Mouse (Mus musculus) brain, adult 2 months (tissue): ENCODE data around the gene Fth1.
"Not testable (repeated sequence)": the region's sequence is repeated elsewhere in the genome, so short reads cannot be mapped to it uniquely, and the experiment has no call there.

Source experiments
- DNase-seq: peaks from one replicate; pipeline ENCODE4 v3.0.0; 2011; ENCODE audit warnings: low read depth, low spot score

Gene Fth1

DNA sequence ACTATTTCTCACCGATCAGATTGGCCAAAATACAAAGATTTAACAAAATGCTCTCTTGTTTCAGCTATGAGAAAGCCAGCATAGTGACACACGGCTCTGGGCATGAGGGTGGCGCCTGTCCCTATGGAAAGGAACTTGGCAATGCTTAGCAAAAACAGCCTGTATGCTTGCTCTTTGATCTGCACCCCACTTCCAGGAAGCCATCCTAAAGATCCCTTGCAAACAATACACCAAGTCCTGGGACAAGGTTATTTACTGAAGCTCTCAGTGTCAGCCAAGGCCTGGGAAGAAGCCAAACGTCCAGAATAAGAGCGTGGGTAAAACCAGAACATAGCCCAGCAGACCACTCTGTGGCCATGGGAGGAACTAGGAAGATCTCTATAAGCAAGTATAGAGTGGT is 19.6 kb upstream of the Fth1 start:
- no peak for DNase-seq

DNA sequence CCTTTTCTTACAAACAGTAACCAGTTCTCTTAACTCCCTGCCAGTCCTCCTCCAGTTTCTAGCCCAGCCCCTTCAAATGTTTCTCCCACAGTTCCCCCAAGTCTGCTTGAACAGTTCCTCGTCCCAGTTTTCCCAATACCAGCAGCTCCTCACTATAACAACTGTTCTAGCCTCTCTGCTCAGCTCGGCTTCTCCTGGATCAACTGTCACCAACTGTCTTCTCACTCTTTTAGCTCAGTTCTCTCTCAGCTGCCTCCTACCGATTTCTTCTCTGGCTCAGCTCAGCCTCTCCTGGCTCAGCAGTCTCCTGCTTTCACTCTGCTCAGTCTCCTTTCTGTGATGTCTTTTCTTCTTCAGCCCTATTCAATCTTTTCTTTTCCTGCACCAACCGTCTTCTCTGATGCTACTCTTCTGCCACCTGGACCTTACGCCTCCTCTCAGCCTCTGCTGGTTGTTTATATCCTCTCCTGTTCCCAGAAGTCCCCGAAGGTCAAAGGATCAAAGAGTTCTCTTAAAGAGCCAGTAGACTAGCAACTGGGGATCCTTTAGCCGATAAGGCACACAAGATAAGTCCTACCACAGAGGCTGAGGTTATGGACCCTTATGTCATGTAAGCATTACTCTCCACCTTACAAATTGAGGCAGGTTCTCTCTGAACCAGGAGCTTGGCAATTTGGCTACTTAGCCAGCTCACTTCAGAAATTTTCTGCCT is 16.0 kb upstream of the Fth1 start:
- peak; percentile 75 for DNase-seq

DNA sequence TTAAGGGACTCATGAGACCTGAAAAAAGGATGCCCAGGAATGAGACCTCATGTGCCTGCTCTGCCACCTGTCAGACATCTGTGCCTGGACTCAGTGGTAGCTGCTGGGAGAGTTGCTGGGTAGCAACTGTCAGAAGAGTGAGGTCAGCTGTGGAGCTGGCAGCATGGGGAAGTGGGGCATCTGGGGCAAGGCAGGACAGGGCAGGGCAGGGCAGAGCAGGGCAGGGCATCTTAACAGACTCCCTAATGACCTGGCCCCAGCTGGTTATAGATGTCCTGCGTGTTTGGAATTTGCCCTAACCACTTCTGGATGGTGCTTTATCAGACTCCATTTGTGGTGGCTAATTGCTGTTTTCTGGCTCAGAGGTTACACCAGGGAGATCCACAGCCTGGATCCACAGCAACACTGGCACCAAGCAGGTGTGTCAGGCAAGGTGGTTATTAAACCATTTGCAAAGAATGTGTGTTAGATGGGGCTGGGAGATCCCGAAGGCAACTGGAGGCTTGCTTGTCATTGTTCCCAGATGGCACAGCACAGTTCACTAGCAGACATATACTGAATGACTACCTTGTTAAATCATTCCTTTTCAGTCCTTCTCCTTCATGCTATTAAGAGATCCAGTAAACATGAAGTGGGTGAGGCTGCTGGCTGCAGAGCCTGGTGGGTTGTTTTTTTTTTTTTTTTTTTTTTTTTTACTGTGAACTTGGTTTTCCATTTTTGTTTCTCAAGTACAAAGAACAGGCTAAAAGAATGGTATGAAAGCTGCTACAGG is 14.1 kb upstream of the Fth1 start:
- DNase-seq, result peak; percentile 53

DNA sequence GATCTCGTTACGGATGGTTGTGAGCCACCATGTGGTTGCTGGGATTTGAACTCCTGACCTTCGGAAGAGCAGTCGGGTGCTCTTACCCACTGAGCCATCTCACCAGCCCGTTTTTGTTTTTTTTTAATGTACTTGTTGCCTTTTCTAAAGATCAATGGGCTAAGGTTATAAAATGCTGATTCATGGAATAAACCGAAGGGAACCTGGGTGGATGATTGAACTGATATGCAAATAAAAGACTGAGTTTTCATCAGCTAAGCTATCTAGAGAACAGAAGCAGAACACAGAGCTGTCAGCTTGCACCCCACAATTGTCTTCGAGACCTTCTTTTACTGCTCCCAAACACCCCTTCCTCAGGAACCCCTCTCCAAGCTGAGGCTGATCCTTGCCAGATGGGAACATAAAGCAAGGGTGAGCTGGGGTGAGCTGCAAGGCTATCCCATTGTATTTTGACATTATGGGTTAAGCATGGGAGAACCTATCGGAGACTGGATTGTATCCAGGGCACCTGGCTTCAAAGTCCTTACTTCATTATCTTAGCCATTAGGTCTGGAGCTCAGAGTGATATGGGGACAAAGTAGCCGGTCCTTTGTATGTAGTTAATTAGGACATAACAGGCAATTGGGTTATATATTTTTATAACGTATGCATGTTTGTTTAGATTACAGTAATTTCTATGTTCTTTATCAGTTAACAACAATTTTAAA is 12.2 kb upstream of the Fth1 start:
- no peak for DNase-seq

DNA sequence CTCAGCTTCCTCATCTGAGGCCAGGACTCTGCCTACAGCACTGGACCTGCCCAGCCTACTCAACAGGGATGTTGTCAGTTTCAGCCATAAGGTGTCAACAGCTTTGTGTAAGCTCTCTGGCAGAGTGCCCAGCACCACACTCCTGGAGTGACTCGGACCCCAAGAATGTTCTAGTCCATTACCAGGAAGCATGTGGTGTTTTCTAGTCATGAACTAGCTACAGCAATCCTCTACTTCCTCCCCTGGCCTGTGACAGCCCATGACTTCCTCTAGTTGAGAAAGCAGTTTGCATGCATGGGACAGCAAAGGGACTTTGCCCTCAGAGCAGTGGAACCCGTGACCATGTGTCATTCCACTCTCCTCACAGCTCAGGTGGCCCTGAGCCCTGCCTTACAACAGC is 5.5 kb upstream of the Fth1 start:
- DNase-seq, result not testable (repeated sequence)

DNA sequence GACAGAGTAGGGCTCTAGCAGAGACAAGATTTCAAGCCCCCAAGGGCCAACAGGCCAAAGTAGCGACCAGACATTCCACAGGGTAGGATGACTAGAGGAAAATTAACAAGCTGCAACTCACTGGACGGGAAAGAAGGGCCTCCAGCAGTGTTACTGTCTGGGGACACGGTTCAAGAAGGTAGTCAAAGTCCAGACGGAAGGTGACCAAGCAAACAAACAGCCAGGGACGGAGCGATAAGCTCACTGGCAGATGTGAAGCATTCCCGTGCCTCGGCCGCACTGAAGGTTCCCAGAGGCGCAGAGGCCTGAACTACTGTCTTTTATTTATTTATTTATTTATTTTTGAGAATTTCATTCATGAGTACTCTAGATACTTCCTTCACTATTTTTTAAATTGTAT is 3.3 kb upstream of the Fth1 start:
- DNase-seq, result no peak

DNA sequence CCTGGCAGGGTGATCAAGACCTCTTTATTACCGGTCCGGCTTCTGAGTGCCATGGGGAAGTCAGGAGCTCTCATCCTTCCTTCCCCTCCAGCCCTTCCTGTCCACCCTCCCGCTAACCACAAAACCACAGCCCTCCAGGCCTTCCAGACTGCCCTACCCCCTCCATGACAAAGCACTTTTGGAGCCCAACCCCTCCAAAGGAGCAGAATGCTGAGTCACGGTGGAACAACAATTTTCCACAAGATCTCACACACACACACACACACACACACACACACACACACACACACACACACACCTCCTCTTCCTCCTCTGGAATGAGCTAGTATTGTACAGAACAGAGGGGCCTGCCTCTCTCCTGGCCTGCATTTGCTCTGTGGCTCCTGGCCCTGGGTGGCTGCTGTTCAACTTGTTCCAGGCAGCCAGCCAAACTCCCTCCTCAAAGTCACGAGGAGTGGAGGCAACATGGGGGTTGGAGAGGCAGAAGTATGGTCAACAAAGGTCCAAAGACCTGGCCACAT is 1.9 kb upstream of the Fth1 start:
- DNase-seq, result peak; percentile 84

DNA sequence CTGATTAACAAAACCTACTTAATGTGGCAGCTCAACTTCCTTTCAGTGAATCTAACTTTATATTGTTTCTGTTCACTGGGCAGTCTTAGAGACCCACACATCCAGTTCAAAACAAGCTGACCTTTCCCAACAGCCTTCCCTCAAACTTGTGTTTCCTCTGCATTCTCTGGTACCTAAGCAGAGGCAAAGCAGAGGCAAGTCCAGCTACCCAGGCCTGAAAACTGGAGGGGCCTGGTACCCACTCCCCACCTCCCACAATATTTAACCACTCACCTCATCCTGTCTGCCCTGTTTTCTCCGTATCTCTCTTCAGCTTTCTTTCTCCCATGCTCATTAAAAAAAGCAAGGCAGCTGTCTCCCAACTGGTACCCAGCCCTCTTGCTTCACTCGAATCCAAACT is 1.2 kb upstream of the Fth1 start:
- no peak for DNase-seq

DNA sequence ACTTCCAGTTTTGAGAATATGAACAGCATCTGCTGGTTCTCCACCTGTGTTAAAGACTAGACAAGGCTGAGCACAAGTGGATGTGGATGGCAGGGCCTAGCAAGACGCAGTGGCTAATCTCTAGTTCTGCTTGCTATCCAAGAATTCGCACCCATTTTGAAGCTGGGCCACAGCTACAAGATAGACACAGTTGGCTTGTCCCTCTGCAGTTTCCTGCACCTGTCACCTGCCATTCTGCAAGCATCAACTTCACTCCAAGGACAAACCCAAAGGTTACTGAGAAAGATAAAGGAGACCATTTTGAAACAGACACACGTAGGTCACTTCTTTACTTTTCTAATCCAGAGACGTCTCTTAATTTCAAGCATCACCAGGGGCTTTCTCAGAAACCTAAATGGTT is 1.2 kb downstream of the Fth1 start:
- no peak for DNase-seq

DNA sequence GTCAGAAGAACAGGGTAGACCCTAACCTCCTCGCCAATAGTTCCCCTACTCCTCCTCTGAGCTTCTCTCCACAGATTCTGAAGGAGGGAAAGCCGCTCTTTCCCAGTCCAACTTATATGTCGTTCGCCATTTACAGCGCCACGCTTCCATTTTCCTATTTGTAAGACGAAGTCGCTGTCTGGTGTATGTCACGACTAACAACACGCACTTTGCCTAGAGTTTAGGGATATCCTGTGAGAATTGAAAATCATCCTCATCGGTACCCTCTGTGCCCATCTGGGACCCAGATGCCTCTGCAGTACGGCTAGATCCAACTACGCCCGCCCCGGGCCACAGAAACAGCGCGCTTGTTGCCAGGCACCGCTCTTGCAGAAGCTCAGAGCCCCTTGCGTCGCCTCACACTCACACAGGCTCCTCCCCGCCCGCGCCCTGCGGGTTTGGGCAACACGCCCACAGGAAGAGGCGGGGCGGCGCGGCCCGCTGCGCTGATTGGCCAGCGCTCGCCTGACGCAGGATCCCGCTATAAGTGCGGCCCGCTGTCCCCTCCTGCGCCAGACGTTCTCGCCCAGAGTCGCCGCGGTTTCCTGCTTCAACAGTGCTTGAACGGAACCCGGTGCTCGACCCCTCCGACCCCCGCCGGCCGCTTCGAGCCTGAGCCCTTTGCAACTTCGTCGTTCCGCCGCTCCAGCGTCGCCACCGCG is 1.9 kb downstream of the Fth1 start:
- DNase-seq, result peak; percentile 99

DNA sequence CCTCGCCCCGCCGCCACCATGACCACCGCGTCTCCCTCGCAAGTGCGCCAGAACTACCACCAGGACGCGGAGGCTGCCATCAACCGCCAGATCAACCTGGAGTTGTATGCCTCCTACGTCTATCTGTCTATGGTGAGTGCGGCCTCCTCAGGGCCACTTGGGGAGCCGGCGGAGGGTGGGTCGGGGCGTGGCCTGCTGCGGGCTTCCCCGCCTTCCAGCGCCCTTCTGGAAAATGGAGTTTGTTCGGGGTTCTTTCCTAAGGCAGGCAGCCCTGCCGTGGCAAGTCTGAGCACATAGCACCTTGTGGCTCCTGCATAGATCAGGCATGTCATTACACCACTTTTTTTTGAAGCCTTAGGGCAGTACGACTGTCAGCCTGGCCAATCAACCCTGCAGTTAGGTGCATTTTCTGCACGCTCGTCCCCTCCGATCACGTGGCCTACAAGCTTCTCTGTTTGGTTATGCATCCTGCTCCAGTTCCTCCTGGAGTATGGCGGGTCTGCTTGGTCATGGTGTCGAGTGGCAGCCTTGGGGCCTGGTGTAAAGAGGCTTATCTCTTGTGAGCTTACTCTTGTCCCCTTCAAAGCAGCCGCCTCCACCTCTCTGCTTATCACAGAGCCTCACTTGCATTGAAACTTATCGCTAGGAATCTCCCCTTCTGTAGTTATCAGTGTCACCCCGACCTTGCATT is 2.6 kb downstream of the Fth1 start:
- DNase-seq, result peak; percentile 83

DNA sequence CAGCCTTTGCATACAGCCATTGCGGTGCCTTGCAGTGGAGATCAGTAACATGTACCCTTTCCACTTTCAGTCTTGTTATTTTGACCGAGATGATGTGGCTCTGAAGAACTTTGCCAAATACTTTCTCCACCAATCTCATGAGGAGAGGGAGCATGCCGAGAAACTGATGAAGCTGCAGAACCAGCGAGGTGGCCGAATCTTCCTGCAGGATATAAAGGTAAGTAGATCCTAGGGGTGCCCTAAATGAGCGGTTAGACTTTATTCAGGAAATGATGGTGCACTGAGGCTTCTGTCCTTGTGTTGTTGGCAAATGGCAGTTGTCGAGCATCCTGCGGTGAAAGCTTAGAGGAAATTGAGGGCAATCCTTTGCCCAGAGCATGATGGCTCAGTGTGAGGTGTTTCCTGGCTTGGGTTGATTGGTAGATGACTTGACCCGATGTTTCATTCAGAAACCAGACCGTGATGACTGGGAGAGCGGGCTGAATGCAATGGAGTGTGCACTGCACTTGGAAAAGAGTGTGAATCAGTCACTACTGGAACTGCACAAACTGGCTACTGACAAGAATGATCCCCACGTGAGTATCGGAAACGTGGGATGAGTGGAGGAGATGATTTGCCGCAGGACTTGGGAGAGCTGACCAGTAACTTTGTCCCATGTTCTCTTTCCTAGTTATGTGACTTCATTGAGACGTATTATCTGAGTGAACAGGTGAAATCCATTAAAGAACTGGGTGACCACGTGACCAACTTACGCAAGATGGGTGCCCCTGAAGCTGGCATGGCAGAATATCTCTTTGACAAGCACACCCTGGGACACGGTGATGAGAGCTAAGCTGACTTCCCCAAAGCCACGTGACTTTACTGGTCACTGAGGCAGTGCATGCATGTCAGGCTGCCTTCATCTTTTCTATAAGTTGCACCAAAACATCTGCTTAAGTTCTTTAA is 4.0 kb downstream of the Fth1 start:
- no peak for DNase-seq

DNA sequence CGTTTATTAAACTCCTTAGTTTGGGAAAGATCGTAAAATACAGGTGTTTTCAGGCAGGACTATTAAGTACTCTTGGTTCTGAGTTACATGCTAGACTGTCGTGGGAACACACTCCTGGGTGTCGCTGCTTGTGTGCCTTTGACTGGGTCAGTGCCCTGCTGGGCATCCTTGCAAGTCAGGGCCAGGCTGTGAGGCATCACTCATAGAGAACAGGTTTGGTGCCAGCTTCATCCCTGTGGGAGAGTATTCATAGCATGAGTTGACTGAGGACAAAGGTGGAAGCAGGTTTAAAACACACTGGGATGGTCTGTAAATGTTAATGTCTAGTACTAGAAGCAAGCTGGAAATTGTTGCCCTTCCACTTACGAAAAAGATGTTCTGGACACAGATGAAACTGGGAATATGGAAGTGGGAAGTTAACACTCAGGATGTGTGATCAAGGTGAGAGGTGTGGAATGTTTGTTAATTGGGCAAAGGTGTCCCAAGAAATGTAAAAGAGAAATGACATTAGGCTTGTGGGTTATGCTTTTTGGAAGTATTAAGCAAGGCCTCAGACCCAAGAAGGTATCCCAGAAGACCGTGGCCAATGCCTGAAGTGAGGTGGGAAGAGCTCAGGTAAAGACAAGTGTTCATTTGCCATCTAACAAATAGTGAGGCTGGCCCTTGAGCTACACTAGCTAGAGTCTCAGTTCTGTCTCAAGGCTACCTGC is 4.9 kb downstream of the Fth1 start:
- no peak for DNase-seq

DNA sequence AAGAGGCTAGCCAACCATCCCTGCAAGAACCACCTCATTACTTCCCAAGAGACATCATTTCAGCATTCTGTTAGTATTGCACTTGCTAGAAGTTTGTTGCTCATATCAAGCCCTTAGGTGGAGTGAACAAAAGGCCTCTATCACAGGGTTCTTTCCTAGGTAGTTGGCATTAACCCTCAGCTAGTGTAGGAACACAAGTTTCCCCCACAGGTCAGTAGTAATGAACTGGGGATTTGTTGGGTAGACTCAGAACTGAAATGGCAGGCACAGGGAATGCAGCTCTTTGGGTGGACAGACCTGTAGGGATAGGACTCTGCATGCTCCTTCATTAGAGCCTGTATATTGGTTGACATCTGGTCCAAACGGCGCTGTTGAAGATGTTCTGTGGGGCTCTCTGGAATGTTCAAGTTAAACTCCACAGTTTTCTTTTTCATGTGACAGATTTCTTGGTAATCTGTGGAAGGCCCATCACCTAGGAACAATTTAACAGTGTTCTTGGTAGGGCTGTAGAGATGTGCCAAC is 5.6 kb downstream of the Fth1 start:
- DNase-seq, result no peak

DNA sequence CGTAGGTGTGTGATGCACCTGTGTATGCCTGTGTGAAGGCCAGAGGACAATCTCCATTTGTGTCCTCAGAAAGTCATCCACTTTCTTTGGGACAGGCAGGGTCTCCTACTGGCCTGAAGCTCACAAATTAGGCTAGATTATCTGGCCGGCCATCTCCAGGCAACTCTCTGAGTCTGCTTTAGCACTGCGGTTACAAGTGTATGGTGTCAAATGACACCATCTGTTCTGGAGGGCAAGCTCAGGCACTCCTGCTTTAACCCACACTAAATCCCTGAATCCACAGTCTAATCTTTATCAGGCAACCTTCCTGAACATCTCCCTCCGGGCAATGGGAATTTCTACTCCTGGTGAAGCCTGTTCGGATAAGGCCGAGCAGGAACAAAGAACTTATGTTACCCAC is 6.8 kb downstream of the Fth1 start:
- DNase-seq, result no peak

DNA sequence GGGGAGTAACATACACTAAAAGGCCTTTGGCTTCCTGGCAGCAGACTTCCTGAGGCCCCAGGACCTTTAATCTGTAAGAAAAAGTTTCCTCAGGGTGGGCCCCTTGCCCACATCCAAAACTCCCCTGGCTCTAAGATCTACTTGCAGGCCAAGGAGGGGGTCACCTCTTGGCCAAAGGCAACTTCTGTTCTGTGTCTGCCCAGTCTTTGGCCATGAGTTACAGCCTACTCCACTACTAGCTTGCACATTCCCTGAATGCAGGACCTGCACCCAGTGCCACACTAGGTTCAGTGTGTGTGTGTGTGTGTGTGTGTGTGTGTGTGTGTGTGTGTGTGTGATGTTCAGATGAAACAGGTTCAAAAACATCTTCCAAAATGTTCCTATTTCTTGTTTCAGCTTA is 7.2 kb downstream of the Fth1 start:
- DNase-seq, result no peak

DNA sequence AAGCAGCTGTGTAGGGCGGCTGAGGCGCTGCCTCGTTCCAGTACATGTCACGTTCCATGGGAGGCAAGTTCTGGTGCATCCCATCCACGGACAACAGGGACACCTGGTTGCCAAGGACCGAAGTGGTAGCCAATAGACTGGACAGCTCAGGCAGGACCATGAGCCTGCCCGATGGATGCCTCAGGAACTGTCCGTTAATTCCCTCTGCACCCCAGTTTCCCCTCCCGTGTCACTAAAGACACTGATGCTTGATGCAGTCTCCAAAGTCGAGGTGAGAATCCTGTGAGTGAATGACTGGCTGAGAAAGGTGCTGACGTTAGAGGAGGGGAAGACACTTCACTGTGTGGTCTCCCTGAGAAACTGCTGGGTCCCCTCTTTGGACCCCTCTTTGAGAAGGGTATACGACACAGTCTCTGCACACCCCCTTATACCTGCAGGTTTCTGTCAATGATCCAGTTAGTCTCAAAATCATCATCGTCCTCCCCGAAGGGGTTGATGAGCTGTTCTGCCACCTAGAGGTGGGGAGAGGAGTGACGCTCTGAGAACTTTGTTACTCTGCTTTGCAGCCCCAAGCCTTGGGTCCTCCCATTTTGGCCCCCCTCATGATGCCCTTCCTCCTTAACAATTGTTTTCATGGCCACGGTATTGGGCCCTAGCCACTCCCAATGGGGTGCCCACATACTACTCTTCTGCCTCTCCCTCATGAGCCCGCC is 8.9 kb downstream of the Fth1 start:
- no peak for DNase-seq

DNA sequence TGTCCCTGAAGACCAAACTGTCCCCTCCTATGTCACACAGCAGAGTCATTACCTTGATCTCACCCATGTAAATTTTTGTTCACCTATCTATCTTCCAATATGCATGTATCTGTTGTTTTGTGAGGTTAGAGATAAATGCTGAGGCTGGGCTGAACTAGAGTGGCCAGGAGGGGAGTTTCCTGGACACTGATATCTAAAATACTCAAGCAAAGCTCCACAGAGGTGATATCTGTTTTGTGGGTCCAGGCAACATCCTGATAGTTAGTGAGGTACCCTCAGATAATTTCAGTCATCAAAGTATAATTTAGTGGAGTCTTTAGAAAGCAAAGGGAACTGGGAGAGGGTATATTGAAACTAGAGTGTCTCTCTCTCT is 9.5 kb downstream of the Fth1 start:
- DNase-seq, result no peak

DNA sequence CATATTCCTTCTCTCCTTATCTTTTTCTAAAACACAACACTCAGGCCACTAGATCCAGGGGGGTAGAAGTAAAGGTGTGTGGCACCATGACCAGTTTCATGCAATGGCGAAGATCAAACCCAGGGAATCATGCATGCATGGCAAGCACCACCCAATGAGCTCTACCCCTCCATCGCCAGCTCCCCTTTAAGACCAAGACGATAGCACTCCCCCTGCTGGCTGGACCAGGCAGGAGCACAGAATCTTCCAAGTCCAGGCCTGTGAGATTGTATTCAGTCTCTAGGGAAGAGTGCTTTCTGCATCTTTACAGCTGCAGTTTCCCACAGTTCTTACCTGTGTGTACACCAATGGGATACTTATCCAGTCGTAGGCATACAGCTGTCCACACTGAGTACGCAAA is 10.9 kb downstream of the Fth1 start:
- DNase-seq, result peak; percentile 89
